In genomic region chr15:101737786-101738185, GRCm38 (mm10) we compare ENCODE assay signal across 25 mouse cellular contexts. TPM values are rescaled to one million over a fixed set of nuclear protein-coding genes. Genes with fewer than 3 reads are reported as not detected.
"Had no signal": no experiment of that assay in that cellular context is flagged by ENCODE, and none has a peak within 500 bp of the region (broad histone marks: within the 10 kb centered on the region; RNA-seq: fewer than 3 reads in every experiment).

No protein-coding gene starts in this region.

- H3K36me3 ChIP-seq: limb, embryonic 13.5 days; midbrain, embryonic 13.5 days; neural tube, embryonic 15.5 days; stomach, embryonic 15.5 days had no signal

- H3K27me3 ChIP-seq: midbrain, embryonic 13.5 days; stomach, embryonic 15.5 days had no signal

- H3K9ac ChIP-seq: limb, embryonic 13.5 days; liver, embryonic 14.5 days; midbrain, embryonic 13.5 days; neural tube, embryonic 15.5 days; stomach, embryonic 15.5 days had no signal

- H3K9me3 ChIP-seq: limb, embryonic 13.5 days; midbrain, embryonic 13.5 days; neural tube, embryonic 15.5 days; stomach, embryonic 15.5 days had no signal

- H3K4me2 ChIP-seq: limb, embryonic 13.5 days; midbrain, embryonic 13.5 days; neural tube, embryonic 15.5 days; stomach, embryonic 15.5 days had no signal

- ATAC-seq: midbrain, embryonic 13.5 days had no signal

- H3K4me3 ChIP-seq: layer of hippocampus, adult 2 months; limb, embryonic 13.5 days; midbrain, embryonic 13.5 days; myocyte; neural tube, embryonic 15.5 days; stomach, embryonic 15.5 days had no signal

- H3K27ac ChIP-seq: layer of hippocampus, adult 2 months; limb, embryonic 13.5 days; liver, embryonic 14.5 days; midbrain, embryonic 13.5 days; neural tube, embryonic 15.5 days; stomach, embryonic 15.5 days had no signal

- H3K4me1 ChIP-seq: limb, embryonic 13.5 days; midbrain, embryonic 13.5 days; neural tube, embryonic 15.5 days; stomach, embryonic 15.5 days had no signal

- DNase-seq: kidney, adult 11 months; kidney, postnatal 10 days; kidney, postnatal 4 days; left cerebral cortex, postnatal 4 days; lung, adult 2 months; lung, postnatal 14 days; right cerebral cortex, postnatal 4 days; spleen, adult 18-20 months; thymus, postnatal 36 days had no signal

RNA-seq across cellular contexts. Expression of gene Krt71, which starts 5.1 kb away (rescaled TPM):
- total RNA-seq: layer of hippocampus, adult 2 months; layer of hippocampus, postnatal 10 days; left cerebral cortex, adult 18-20 months; left cerebral cortex, postnatal 10 days; left cerebral cortex, postnatal 4 days; liver, adult 2 months; megakaryocyte-erythroid progenitor cell, adult 5-6 weeks had no signal
- polyA plus RNA-seq: intestine, embryonic 14.5 days; kidney, embryonic 14.5 days; limb, embryonic 13.5 days; liver, adult 2 months; liver, embryonic 14.5 days; lung, adult 2 months; midbrain, embryonic 13.5 days; myocyte; neural tube, embryonic 11.5 days; stomach, embryonic 15.5 days; testis, adult 2 months had no signal

RNA-seq across cellular contexts. Expression of gene Krt5, which starts 25.1 kb away (rescaled TPM):
- total RNA-seq: layer of hippocampus, postnatal 10 days; left cerebral cortex, adult 18-20 months; left cerebral cortex, postnatal 10 days; left cerebral cortex, postnatal 4 days; liver, adult 2 months; megakaryocyte-erythroid progenitor cell, adult 5-6 weeks had no signal
- polyA plus RNA-seq: intestine, embryonic 14.5 days; kidney, embryonic 14.5 days; liver, adult 2 months had no signal

RNA-seq across cellular contexts. Expression of gene Krt6a, which starts 43.7 kb away (rescaled TPM):
- total RNA-seq: layer of hippocampus, adult 2 months; layer of hippocampus, postnatal 10 days; left cerebral cortex, adult 18-20 months; left cerebral cortex, postnatal 10 days; left cerebral cortex, postnatal 4 days; liver, adult 2 months; megakaryocyte-erythroid progenitor cell, adult 5-6 weeks had no signal
- polyA plus RNA-seq: intestine, embryonic 14.5 days; kidney, embryonic 14.5 days; liver, adult 2 months; midbrain, embryonic 13.5 days; myocyte; testis, adult 2 months had no signal

RNA-seq across cellular contexts. Expression of gene Krt72, which starts 48.5 kb away (rescaled TPM):
- total RNA-seq: layer of hippocampus, adult 2 months; layer of hippocampus, postnatal 10 days; left cerebral cortex, adult 18-20 months; left cerebral cortex, postnatal 10 days; left cerebral cortex, postnatal 4 days; liver, adult 2 months; megakaryocyte-erythroid progenitor cell, adult 5-6 weeks had no signal
- polyA plus RNA-seq: intestine, embryonic 14.5 days; kidney, embryonic 14.5 days; liver, adult 2 months; liver, embryonic 14.5 days; lung, adult 2 months; midbrain, embryonic 13.5 days; myocyte; neural tube, embryonic 11.5 days; neural tube, embryonic 15.5 days; stomach, embryonic 15.5 days; testis, adult 2 months had no signal

RNA-seq across cellular contexts. Expression of gene Krt6b, which starts 57.7 kb away (rescaled TPM):
- total RNA-seq: layer of hippocampus, adult 2 months; layer of hippocampus, postnatal 10 days; left cerebral cortex, adult 18-20 months; left cerebral cortex, postnatal 10 days; left cerebral cortex, postnatal 4 days; liver, adult 2 months; megakaryocyte-erythroid progenitor cell, adult 5-6 weeks had no signal
- polyA plus RNA-seq: intestine, embryonic 14.5 days; kidney, embryonic 14.5 days; limb, embryonic 13.5 days; liver, adult 2 months; liver, embryonic 14.5 days; midbrain, embryonic 13.5 days; myocyte; neural tube, embryonic 11.5 days; neural tube, embryonic 15.5 days had no signal
